Mouse (Mus musculus): ENCODE results near the gene Calcoco2.

DNA sequence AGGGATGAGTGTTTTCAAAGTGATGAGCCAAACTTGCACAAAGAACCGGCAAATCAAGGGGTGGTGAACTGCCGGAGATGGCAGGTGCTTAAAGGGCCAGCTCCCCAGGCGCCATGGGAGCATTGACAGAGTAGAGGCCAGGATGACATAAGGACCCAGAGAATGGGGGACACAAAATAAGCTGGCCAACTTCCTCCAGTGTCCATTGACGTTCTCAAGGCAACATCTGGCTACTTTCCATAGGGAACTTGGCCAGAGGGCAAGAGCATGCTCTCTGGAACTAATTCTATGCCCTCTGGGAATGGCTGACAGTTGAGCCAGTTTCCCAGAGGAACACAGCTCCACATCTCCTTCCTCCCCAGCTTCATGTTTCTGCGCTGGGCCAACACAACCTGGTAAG lies 43.5 kb downstream of the Calcoco2 start:
- TF ChIP-seq CTCF (IDR thresholded peaks at IDR 0.05; ENCODE audit: insufficient read depth, low read length) (no peak), POLR2A (IDR thresholded peaks at IDR 0.05; ENCODE audit: borderline replicate concordance, extremely low read depth, low read depth, low read length) (no peak)

Data from lung, adult 2 months (tissue).